In genomic region chr11:32271178-32271577, GRCm38 (mm10) we compare ENCODE assay signal across 34 mouse cellular contexts. TPM values are rescaled to one million over a fixed set of nuclear protein-coding genes. Genes with fewer than 3 reads are reported as not detected.
DNase-seq lines count a peak whose midpoint lies in the region; ATAC-seq and TF ChIP-seq lines count a peak whose summit lies in the region.
"Had no signal": no experiment of that assay in that cellular context is flagged by ENCODE, and none has a peak within 500 bp of the region (broad histone marks: within the 10 kb centered on the region; RNA-seq: fewer than 3 reads in every experiment).

No protein-coding gene starts in this region.

- H3K79me2 ChIP-seq in heart, adult 2 months (replicated peaks; ENCODE audit: control insufficient read depth, insufficient read depth, low read length) = 0 out of 2 replicates have a peak, but pooled peaks cover 1% of the 10 kb centered on the region
- peaks cover 5% of the 10 kb centered on the region for H3K79me2 ChIP-seq in MEL (ENCODE audit: control insufficient read depth, insufficient read depth, low read length, poor library complexity)

- no peak overlapping the region for H3K4me3 ChIP-seq in heart, adult 2 months
- H3K4me3 ChIP-seq in MEL (ENCODE audit: control insufficient read depth in 1 of 2, insufficient read depth in 1 of 2, low read depth in 2 of 2, low read length in 2 of 2) = no peak overlapping the region
- no peak overlapping the region for H3K4me3 ChIP-seq in liver, embryonic 13.5 days (replicated peaks)
- no peak overlapping the region for H3K4me3 ChIP-seq in forebrain, embryonic 12.5 days (replicated peaks)
- H3K4me3 ChIP-seq: erythroblast, embryonic 14.5 days; heart, embryonic 12.5 days; kidney, embryonic 15.5 days; neural tube, embryonic 12.5 days had no signal

- intact Hi-C loops in heart, adult 2 months (cut with DNase I) = no loop called here

- peak; percentile 72 for DNase-seq in heart, adult 11 months
- no peak for DNase-seq in heart, adult 2 months
- peak; percentile 27 for DNase-seq in 3134 (ENCODE audit: extremely low read depth, insufficient read length, low spot score)
- DNase-seq in MEL (ENCODE audit: low read depth, low spot score) = peak; percentile 35
- no peak for DNase-seq in liver, embryonic 13.5 days
- no peak for DNase-seq in right cerebral cortex, postnatal 36 days (ENCODE audit: low spot score in 2 of 2)
- DNase-seq in spleen, postnatal 36 days (ENCODE audit: low spot score in 2 of 2) = no peak
- DNase-seq: adrenal gland, postnatal 14 days; cerebellum, adult 11-12 months; cerebellum, adult 9-11 months; forebrain, postnatal 0 days; heart, postnatal 4 days; kidney, adult 18-20 months; kidney, postnatal 25 days; left cerebral cortex, postnatal 4 days; lung, embryonic 14.5 days; lung, postnatal 14 days; thymus, postnatal 14 days had no signal

- peaks cover 3% of the 10 kb centered on the region; the same call in 1 of the 2 replicates for H3K36me3 ChIP-seq in heart, adult 2 months (ENCODE audit: control insufficient read depth, insufficient read depth, low read length)
- peaks cover 0 to 31% of the 10 kb centered on the region in 2 experiments; a peak in 2 of 4 replicates for H3K36me3 ChIP-seq in MEL (ENCODE audit: control insufficient read depth in 1 of 2, insufficient read depth in 2 of 2, low read length in 2 of 2)
- H3K36me3 ChIP-seq in liver, embryonic 13.5 days = no peaks in the 10 kb centered on the region
- H3K36me3 ChIP-seq in forebrain, embryonic 12.5 days (replicated peaks) = no peaks in the 10 kb centered on the region
- H3K36me3 ChIP-seq: heart, embryonic 12.5 days; kidney, embryonic 15.5 days; neural tube, embryonic 12.5 days had no signal

- WGBS in heart, adult 2 months = 26% methylated on average over 4 of the region's 4 CpGs
- 27% methylated on average over 4 of the region's 4 CpGs for WGBS in liver, embryonic 13.5 days (ENCODE audit: insufficient replicate concordance)
- WGBS in forebrain, embryonic 12.5 days = 59% methylated on average over 4 of the region's 4 CpGs

- no peak for TF ChIP-seq EP300 in heart, adult 2 months (IDR thresholded peaks at IDR 0.05; ENCODE audit: insufficient read depth, low read depth, low read length)
- no peak for TF ChIP-seq EP300 in MEL (IDR thresholded peaks at IDR 0.05; ENCODE audit: low read depth in 1 of 2, low read length in 2 of 2)

- no peak for ATAC-seq in liver, embryonic 13.5 days (ENCODE audit: low read depth)
- no peak for ATAC-seq in forebrain, embryonic 12.5 days (ENCODE audit: low FRiP score)
- ATAC-seq: forebrain, postnatal 0 days; inflammation-experienced regulatory T-cells, adult 6 months; midbrain, embryonic 16.5 days had no signal

- no peaks in the 10 kb centered on the region for H3K9me3 ChIP-seq in MEL (replicated peaks; ENCODE audit: insufficient read depth, low read length)
- H3K9me3 ChIP-seq in liver, embryonic 13.5 days (replicated peaks) = no peaks in the 10 kb centered on the region
- no peaks in the 10 kb centered on the region for H3K9me3 ChIP-seq in forebrain, embryonic 12.5 days
- H3K9me3 ChIP-seq: heart, embryonic 12.5 days; kidney, embryonic 15.5 days; neural tube, embryonic 12.5 days had no signal

- H3K27me3 ChIP-seq in heart, adult 2 months (ENCODE audit: control insufficient read depth, insufficient read depth, low read length) = no peaks in the 10 kb centered on the region
- H3K27me3 ChIP-seq in MEL (ENCODE audit: control insufficient read depth in 1 of 2, insufficient read depth in 2 of 2, low read length in 2 of 2) = no peaks in the 10 kb centered on the region; a peak in 1 of 4 replicates
- peaks cover 4% of the 10 kb centered on the region for H3K27me3 ChIP-seq in liver, embryonic 13.5 days
- peaks cover 19% of the 10 kb centered on the region for H3K27me3 ChIP-seq in forebrain, embryonic 12.5 days
- H3K27me3 ChIP-seq: neural tube, embryonic 12.5 days had no signal

- no peak overlapping the region for H3K9ac ChIP-seq in heart, adult 2 months (ENCODE audit: low read depth, low read length)
- H3K9ac ChIP-seq in MEL (ENCODE audit: control insufficient read depth, low read depth, low read length, poor library complexity, severe bottlenecking) = no peak overlapping the region
- peak overlapping the region; percentile 52 for H3K9ac ChIP-seq in liver, embryonic 13.5 days
- H3K9ac ChIP-seq in forebrain, embryonic 12.5 days = no peak overlapping the region
- H3K9ac ChIP-seq: forebrain, postnatal 0 days; heart, embryonic 12.5 days; hindbrain, embryonic 14.5 days; kidney, embryonic 15.5 days; lung, embryonic 14.5 days; neural tube, embryonic 12.5 days had no signal

- no peak for TF ChIP-seq POLR2A in heart, adult 2 months (IDR thresholded peaks at IDR 0.05; ENCODE audit: insufficient read depth, low read depth, low read length)
- no peak for TF ChIP-seq POLR2A in MEL (IDR thresholded peaks at IDR 0.05; ENCODE audit: control insufficient read depth in 1 of 2, insufficient read depth in 1 of 2, low read depth in 1 of 2, low read length in 2 of 2, poor library complexity in 1 of 2)

- H3K27ac ChIP-seq in heart, adult 2 months = no peak overlapping the region
- H3K27ac ChIP-seq in MEL (ENCODE audit: control insufficient read depth, low read depth, low read length) = no peak overlapping the region
- H3K27ac ChIP-seq in liver, embryonic 13.5 days = peak overlapping the region; percentile 81
- H3K27ac ChIP-seq in forebrain, embryonic 12.5 days = no peak overlapping the region
- H3K27ac ChIP-seq: hindbrain, embryonic 14.5 days; kidney, embryonic 15.5 days; neural tube, embryonic 12.5 days had no signal

- peaks cover 1% of the 10 kb centered on the region for H3K4me1 ChIP-seq in heart, adult 2 months (ENCODE audit: control insufficient read depth, insufficient read depth, low read length)
- H3K4me1 ChIP-seq in MEL (ENCODE audit: control insufficient read depth in 1 of 2, insufficient read depth in 2 of 2, low read length in 2 of 2) = peaks cover 16 to 31% of the 10 kb centered on the region in 2 experiments
- peaks cover 70% of the 10 kb centered on the region for H3K4me1 ChIP-seq in liver, embryonic 13.5 days (replicated peaks)
- peaks cover 11% of the 10 kb centered on the region for H3K4me1 ChIP-seq in forebrain, embryonic 12.5 days

- no peak overlapping the region for H3K4me2 ChIP-seq in liver, embryonic 13.5 days
- H3K4me2 ChIP-seq in forebrain, embryonic 12.5 days = no peak overlapping the region
- H3K4me2 ChIP-seq: heart, embryonic 12.5 days; hindbrain, embryonic 14.5 days; kidney, embryonic 15.5 days; lung, embryonic 14.5 days; midbrain, embryonic 11.5 days; neural tube, embryonic 12.5 days had no signal

- TF ChIP-seq RAD21 in MEL (IDR thresholded peaks at IDR 0.05; ENCODE audit: low read depth, low read length) = no peak

- no peak for TF ChIP-seq CTCF in heart, adult 2 months (IDR thresholded peaks at IDR 0.05)
- TF ChIP-seq CTCF in MEL (IDR thresholded peaks at IDR 0.05 in 2 of 3, conservative IDR thresholded peaks at IDR 0.05 in 1 of 3; ENCODE audit: control insufficient read depth in 1 of 3, insufficient read depth in 1 of 3, low read depth in 2 of 3, low read length in 3 of 3, poor library complexity in 1 of 3, severe bottlenecking in 1 of 3) = no peak

TF ChIP-seq in MEL, 35 proteins besides CTCF, POLR2A, EP300 and RAD21 (continues in another document):
- TF ChIP-seq ZNF384 (IDR thresholded peaks at IDR 0.05; ENCODE audit: low read depth, low read length) = no peak

RNA-seq across cellular contexts. Expression of gene Nprl3, which starts 3.7 kb away (rescaled TPM):
- total RNA-seq in heart, adult 2 months (2021) = 10 to 100 TPM; 27.1 to 27.2 TPM
- 59.5 and 79.9 TPM in 2 replicates for polyA plus RNA-seq in heart, adult 2 months (2012; rRNA removed)
- total RNA-seq in MEL (2012; rRNA removed) = 12.5 and 14.1 TPM in 2 replicates
- 10 to 100 TPM in 1 of 2 experiments, not detected in 1; 18.4 TPM for polyA plus RNA-seq in MEL (2012; ENCODE audit: insufficient read depth in 1 of 2, insufficient read length in 2 of 2, low read depth in 1 of 2, low replicate concordance in 2 of 2, missing spikeins in 1 of 2)
- 27.5 and 29.7 TPM in 2 replicates for polyA plus RNA-seq in liver, embryonic 13.5 days (2015; fragmentation: Nextera tagmentation; extraction: Ambion mirVana)
- polyA plus RNA-seq in forebrain, embryonic 12.5 days (2016; fragmentation: Nextera tagmentation; extraction: Ambion mirVana) = 50.2 and 50.9 TPM in 2 replicates

RNA-seq across cellular contexts. Expression of gene Hba-x, which starts 5.0 kb away (rescaled TPM):
- total RNA-seq in heart, adult 2 months (2021) = not detected
- not detected in 2 replicates for polyA plus RNA-seq in heart, adult 2 months (2012; rRNA removed)
- total RNA-seq in MEL (2012; rRNA removed) = not detected in 2 replicates
- polyA plus RNA-seq in MEL (2012; ENCODE audit: insufficient read depth in 1 of 2, insufficient read length in 2 of 2, low read depth in 1 of 2, low replicate concordance in 2 of 2, missing spikeins in 1 of 2) = under 1 TPM in 1 of 2 experiments, not detected in 1; 0.13 TPM
- polyA plus RNA-seq in liver, embryonic 13.5 days (2015; fragmentation: Nextera tagmentation; extraction: Ambion mirVana) = 289 and 430 TPM in 2 replicates
- polyA plus RNA-seq in forebrain, embryonic 12.5 days (2016; fragmentation: Nextera tagmentation; extraction: Ambion mirVana) = 1,147 and 1,607 TPM in 2 replicates
- total RNA-seq: adrenal gland, postnatal 14 days; ES-E14; forebrain, postnatal 0 days; gastrocnemius, adult 8-10 months; gastrocnemius, postnatal 4 days; layer of hippocampus, adult 18-20 months; layer of hippocampus, postnatal 10 days; left cerebral cortex, adult 8-10 months; left cerebral cortex, postnatal 4 days had no signal
- polyA plus RNA-seq: forebrain, postnatal 0 days; inflammation-experienced regulatory T-cells, adult 6 months had no signal

RNA-seq across cellular contexts. Expression of gene Hba-a1, which starts 12.1 kb away (rescaled TPM):
- over 10,000 TPM in 1 of 2 experiments, 1,000 to 10,000 TPM in 1; 5,353 to 37,215 TPM for total RNA-seq in heart, adult 2 months (2021)
- polyA plus RNA-seq in heart, adult 2 months (2012; rRNA removed) = 3,162 and 34,446 TPM in 2 replicates
- 211 and 272 TPM in 2 replicates for total RNA-seq in MEL (2012; rRNA removed)
- polyA plus RNA-seq in MEL (2012; ENCODE audit: insufficient read depth in 1 of 2, insufficient read length in 2 of 2, low read depth in 1 of 2, low replicate concordance in 2 of 2, missing spikeins in 1 of 2) = 100 to 1,000 TPM; 313 to 334 TPM
- polyA plus RNA-seq in liver, embryonic 13.5 days (2015; fragmentation: Nextera tagmentation; extraction: Ambion mirVana) = 56,818 and 64,288 TPM in 2 replicates
- 2,326 and 2,947 TPM in 2 replicates for polyA plus RNA-seq in forebrain, embryonic 12.5 days (2016; fragmentation: Nextera tagmentation; extraction: Ambion mirVana)
- total RNA-seq: ES-E14 had no signal

RNA-seq across cellular contexts. Expression of gene Hbq1b, which starts 15.6 kb away (rescaled TPM):
- 1 to 10 TPM in 1 of 2 experiments, under 1 TPM in 1; 0.70 to 2.4 TPM for total RNA-seq in heart, adult 2 months (2021)
- polyA plus RNA-seq in heart, adult 2 months (2012; rRNA removed) = 1.5 and 3.8 TPM in 2 replicates
- 2.3 and 2.5 TPM in 2 replicates for total RNA-seq in MEL (2012; rRNA removed)
- polyA plus RNA-seq in MEL (2012; ENCODE audit: insufficient read depth in 1 of 2, insufficient read length in 2 of 2, low read depth in 1 of 2, low replicate concordance in 2 of 2, missing spikeins in 1 of 2) = 1 to 10 TPM in 1 of 2 experiments, not detected in 1; 6.5 TPM
- polyA plus RNA-seq in liver, embryonic 13.5 days (2015; fragmentation: Nextera tagmentation; extraction: Ambion mirVana) = 111 and 141 TPM in 2 replicates
- polyA plus RNA-seq in forebrain, embryonic 12.5 days (2016; fragmentation: Nextera tagmentation; extraction: Ambion mirVana) = 2.4 TPM in 2 replicates
- total RNA-seq: gastrocnemius, adult 8-10 months; gastrocnemius, postnatal 4 days had no signal
- polyA plus RNA-seq: inflammation-experienced regulatory T-cells, adult 6 months; urinary bladder, adult 2 months had no signal

RNA-seq across cellular contexts. Expression of gene Hba-a2, which starts 25.1 kb away (rescaled TPM):
- total RNA-seq in heart, adult 2 months (2021) = over 10,000 TPM in 1 of 2 experiments, 1,000 to 10,000 TPM in 1; 4,976 to 34,253 TPM
- polyA plus RNA-seq in heart, adult 2 months (2012; rRNA removed) = 9,938 and 81,467 TPM in 2 replicates
- total RNA-seq in MEL (2012; rRNA removed) = 130 and 202 TPM in 2 replicates
- 100 to 1,000 TPM; 313 to 432 TPM for polyA plus RNA-seq in MEL (2012; ENCODE audit: insufficient read depth in 1 of 2, insufficient read length in 2 of 2, low read depth in 1 of 2, low replicate concordance in 2 of 2, missing spikeins in 1 of 2)
- polyA plus RNA-seq in liver, embryonic 13.5 days (2015; fragmentation: Nextera tagmentation; extraction: Ambion mirVana) = 140,141 and 155,581 TPM in 2 replicates
- 4,843 and 6,486 TPM in 2 replicates for polyA plus RNA-seq in forebrain, embryonic 12.5 days (2016; fragmentation: Nextera tagmentation; extraction: Ambion mirVana)

Comparison
In these comparisons a context has a peak if more than half of its experiments do, and no peak if none do; other contexts are left out.
1. DNase-seq: peak in heart, adult 11 months (single experiment), 3134 (single experiment) and MEL (single experiment); none in heart, adult 2 months (0 of 2), liver, embryonic 13.5 days (single experiment), right cerebral cortex, postnatal 36 days (0 of 2) and spleen, postnatal 36 days (0 of 2).
2. RNA of gene Hba-x, which starts 5.0 kb away (polyA plus RNA-seq): 1,147 to 1,607 TPM in forebrain, embryonic 12.5 days and 289 to 430 TPM in liver, embryonic 13.5 days; 0.13 TPM in MEL and not detected in heart, adult 2 months; every median in the first group is over 100 times any median in the second.